Mouse (Mus musculus) hindbrain, embryonic 11.5 days (tissue): ENCODE results near the gene Immp2l. TPM values are rescaled to one million over a fixed set of nuclear protein-coding genes. Genes with fewer than 3 reads are reported as not detected.

Experiments
- ATAC-seq: fragments of 200-750 bp; cut with Nextera tagmentation; 2 replicates; pipeline ENCODE4 v1.8.0; 2017; ENCODE audit warnings: mild to moderate bottlenecking, moderate TSS enrichment, moderate library complexity; ENCODE audit not compliant: low FRiP score
- DNase-seq: peaks from one replicate; pipeline ENCODE4 v3.0.0-alpha.2; 2015; ENCODE audit warnings: low spot score
- H3K27ac ChIP-seq: fragments of 300-500 bp; sonication (generic); 2 replicates; pipeline ENCODE4 v1.5.1; 2014; ENCODE audit warnings: mild to moderate bottlenecking, low read depth, low read length
- H3K27me3 ChIP-seq: fragments of 300-500 bp; sonication (generic); 2 replicates; pipeline ENCODE4 v1.6.1; 2014; ENCODE audit warnings: mild to moderate bottlenecking, low read length, moderate library complexity, mixed read lengths; ENCODE audit not compliant: control insufficient read depth, insufficient read depth
- H3K36me3 ChIP-seq: fragments of 300-500 bp; sonication (generic); 2 replicates; pipeline ENCODE4 v1.6.1; 2014; ENCODE audit warnings: mild to moderate bottlenecking, low read length, moderate library complexity, mixed read lengths; ENCODE audit not compliant: control insufficient read depth, insufficient read depth
- H3K4me1 ChIP-seq: fragments of 300-500 bp; sonication (generic); replicated peaks from 2 replicates; pipeline ENCODE4 v1.6.1; 2014; ENCODE audit warnings: low read length, mixed read lengths; ENCODE audit not compliant: control insufficient read depth, insufficient read depth
- H3K4me2 ChIP-seq: fragments of 300-500 bp; sonication (generic); replicated peaks from 2 replicates; pipeline ENCODE4 v1.6.1; 2014; ENCODE audit warnings: mild to moderate bottlenecking, low read depth, low read length
- H3K4me3 ChIP-seq: fragments of 300-500 bp; sonication (generic); 2 replicates; pipeline ENCODE4 v1.5.1; 2014; ENCODE audit warnings: low read depth, low read length
- H3K9ac ChIP-seq: fragments of 300-500 bp; sonication (generic); 2 replicates; pipeline ENCODE4 v1.6.1; 2014; ENCODE audit warnings: low read depth, low read length
- H3K9me3 ChIP-seq: fragments of 300-500 bp; sonication (generic); 2 replicates; pipeline ENCODE4 v1.6.1; 2016; ENCODE audit warnings: low read length; ENCODE audit not compliant: control insufficient read depth
- WGBS: fragments of 180-500 bp; shearing (Covaris S2); extraction: QIAGEN DNeasy Blood & Tissue Kit; methylation state at CpG from one replicate; pipeline ENCODE4 v1.1.7; 2014; 5-methylcytosine and 5-hydroxymethylcytosine counted together
- polyA plus RNA-seq: library from polyadenylated mRNA; unstranded; fragments of >200 nt; fragmentation: Nextera tagmentation; extraction: Ambion mirVana; gene quantifications from 2 replicates; pipeline ENCODE4 v1.2.1, GENCODE M21; 2014

Immp2l gene
- polyA plus RNA-seq, 1 experiment from 2014 or later, result 9.3 TPM

DNA sequence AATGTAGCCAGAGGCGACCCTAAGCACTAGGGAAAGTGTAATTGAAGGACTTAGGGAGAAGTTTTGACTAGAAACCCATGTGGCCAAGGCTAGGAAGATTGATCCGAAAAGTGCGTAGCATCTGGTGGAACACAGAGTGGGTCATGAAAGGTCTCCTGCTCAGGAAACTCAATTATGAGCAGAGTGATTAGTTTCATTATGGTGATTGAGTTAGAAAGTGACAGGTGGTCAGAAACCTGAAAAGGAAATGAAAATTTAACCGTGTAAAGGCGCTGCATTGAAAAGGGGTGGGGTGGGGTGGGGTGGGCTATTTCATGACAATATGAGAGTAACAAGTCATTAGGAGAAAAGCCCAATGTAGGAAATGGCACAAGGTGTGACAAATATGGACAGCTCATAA, 15.9 kb downstream of the Immp2l start:
- Histone ChIP-seq H3K27ac (no peak overlapping the region), H3K4me1 (no peaks in the 10 kb centered on the region), H3K9ac (no peak overlapping the region), H3K27me3 (no peaks in the 10 kb centered on the region), H3K4me2 (no peak overlapping the region), H3K9me3 (no peaks in the 10 kb centered on the region), H3K36me3 (no peaks in the 10 kb centered on the region), H3K4me3 (no peak overlapping the region)
- DNase-seq, result no peak
- 73% methylated on average over 5 of the region's 5 CpGs for WGBS
- no peak for ATAC-seq

- Histone ChIP-seq H3K36me3 (no peaks in the 10 kb centered on the region), H3K9me3 (no peaks in the 10 kb centered on the region), H3K27ac (no peak overlapping the region), H3K4me2 (no peak overlapping the region), H3K4me3 (no peak overlapping the region), H3K4me1 (no peaks in the 10 kb centered on the region), H3K9ac (no peak overlapping the region), H3K27me3 (no peaks in the 10 kb centered on the region)
- DNase-seq (no peak), ATAC-seq (no peak)
- WGBS, result 90% methylated on average over 2 of the region's 2 CpGs
Measured at GRCm38 (mm10) chr12:41041737-41042136, 17.8 kb downstream of the Immp2l start.

DNA sequence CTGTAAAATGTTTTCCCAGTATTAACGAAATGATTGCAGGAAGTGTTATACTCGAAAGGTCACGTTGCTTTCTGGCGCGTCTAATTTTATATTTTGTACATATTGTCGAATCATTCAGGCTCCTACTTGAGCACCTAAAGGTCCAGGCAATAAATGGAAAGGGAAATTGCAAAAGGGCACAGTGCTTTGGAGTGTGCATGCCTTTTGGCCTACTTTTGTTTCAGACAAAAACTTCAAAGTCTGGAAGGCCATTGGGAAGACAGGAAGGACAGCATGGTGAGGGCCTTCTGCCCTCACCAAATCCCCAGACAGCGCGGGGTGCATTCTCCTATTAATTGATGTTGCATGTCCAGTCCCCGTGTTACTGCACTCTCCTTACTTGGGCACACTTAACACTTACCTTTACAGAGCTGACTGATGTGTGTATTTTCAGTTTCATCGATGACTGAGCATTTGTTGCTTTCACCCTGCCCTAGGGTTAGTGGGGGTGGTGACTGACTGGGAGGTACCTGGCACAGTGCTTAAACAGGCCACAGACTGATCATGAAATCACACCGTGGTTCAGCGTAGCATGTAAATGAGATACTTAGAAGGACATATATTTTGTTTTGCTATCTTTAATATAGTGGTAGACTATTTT, 20.7 kb downstream of the Immp2l start:
- Histone ChIP-seq H3K4me2 (no peak overlapping the region), H3K4me3 (no peak overlapping the region), H3K27ac (no peak overlapping the region), H3K27me3 (no peaks in the 10 kb centered on the region), H3K36me3 (no peaks in the 10 kb centered on the region), H3K9ac (no peak overlapping the region), H3K9me3 (no peaks in the 10 kb centered on the region), H3K4me1 (no peaks in the 10 kb centered on the region)
- WGBS, result 82% methylated on average over 12 of the region's 12 CpGs
- no peak for DNase-seq
- ATAC-seq, result no peak

- 89% methylated on average over 12 of the region's 12 CpGs for WGBS
Measured at GRCm38 (mm10) chr12:41047085-41047766, 23.3 kb downstream of the Immp2l start.

DNA sequence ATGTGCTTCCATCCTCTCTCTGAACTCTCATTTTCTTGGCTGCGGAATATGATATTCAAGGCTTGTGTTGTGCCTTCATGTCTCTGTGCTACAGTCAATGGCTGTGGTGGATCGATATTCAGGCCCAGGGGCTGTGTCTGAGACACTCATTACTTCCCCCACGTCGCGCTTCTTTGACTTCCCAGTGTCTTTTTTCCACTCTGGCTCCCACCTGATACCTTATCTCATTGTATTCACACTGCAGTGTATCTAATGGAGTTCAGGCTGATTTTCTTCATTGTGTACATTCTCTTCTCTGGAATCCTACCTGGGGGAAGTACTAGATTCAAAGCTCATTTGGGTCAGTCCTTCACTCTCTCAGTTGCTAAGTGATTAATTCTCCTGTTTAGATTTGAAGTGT, 27.1 kb downstream of the Immp2l start:
- H3K4me3 ChIP-seq, result no peak overlapping the region
- no peaks in the 10 kb centered on the region for H3K9me3 ChIP-seq
- no peaks in the 10 kb centered on the region for H3K4me1 ChIP-seq
- no peaks in the 10 kb centered on the region for H3K27me3 ChIP-seq
- no peak overlapping the region for H3K9ac ChIP-seq
- DNase-seq, result no peak
- H3K4me2 ChIP-seq, result no peak overlapping the region
- ATAC-seq, result no peak
- no peaks in the 10 kb centered on the region for H3K36me3 ChIP-seq
- 87% methylated on average over 5 of the region's 5 CpGs for WGBS
- H3K27ac ChIP-seq, result no peak overlapping the region

More at GRCm38 (mm10) chr12:41047085-41047766, 23.3 kb downstream of the Immp2l start:
- no peak overlapping the region for H3K4me2 ChIP-seq
- ATAC-seq (no peak), DNase-seq (no peak)
- no peaks in the 10 kb centered on the region for H3K27me3 ChIP-seq
- H3K4me1 ChIP-seq, result no peaks in the 10 kb centered on the region
- H3K4me3 ChIP-seq, result no peak overlapping the region
- H3K36me3 ChIP-seq, result no peaks in the 10 kb centered on the region
- no peak overlapping the region for H3K27ac ChIP-seq
- no peak overlapping the region for H3K9ac ChIP-seq
- no peaks in the 10 kb centered on the region for H3K9me3 ChIP-seq

- Histone ChIP-seq H3K9me3 (no peaks in the 10 kb centered on the region), H3K4me3 (no peak overlapping the region), H3K27ac (no peak overlapping the region), H3K4me1 (no peaks in the 10 kb centered on the region), H3K4me2 (no peak overlapping the region), H3K36me3 (no peaks in the 10 kb centered on the region), H3K27me3 (no peaks in the 10 kb centered on the region), H3K9ac (no peak overlapping the region)
- DNase-seq (no peak), ATAC-seq (no peak)
- WGBS, result 79% methylated on average over 3 of the region's 3 CpGs
Measured at GRCm38 (mm10) chr12:41052897-41053296, 29.0 kb downstream of the Immp2l start.

DNA sequence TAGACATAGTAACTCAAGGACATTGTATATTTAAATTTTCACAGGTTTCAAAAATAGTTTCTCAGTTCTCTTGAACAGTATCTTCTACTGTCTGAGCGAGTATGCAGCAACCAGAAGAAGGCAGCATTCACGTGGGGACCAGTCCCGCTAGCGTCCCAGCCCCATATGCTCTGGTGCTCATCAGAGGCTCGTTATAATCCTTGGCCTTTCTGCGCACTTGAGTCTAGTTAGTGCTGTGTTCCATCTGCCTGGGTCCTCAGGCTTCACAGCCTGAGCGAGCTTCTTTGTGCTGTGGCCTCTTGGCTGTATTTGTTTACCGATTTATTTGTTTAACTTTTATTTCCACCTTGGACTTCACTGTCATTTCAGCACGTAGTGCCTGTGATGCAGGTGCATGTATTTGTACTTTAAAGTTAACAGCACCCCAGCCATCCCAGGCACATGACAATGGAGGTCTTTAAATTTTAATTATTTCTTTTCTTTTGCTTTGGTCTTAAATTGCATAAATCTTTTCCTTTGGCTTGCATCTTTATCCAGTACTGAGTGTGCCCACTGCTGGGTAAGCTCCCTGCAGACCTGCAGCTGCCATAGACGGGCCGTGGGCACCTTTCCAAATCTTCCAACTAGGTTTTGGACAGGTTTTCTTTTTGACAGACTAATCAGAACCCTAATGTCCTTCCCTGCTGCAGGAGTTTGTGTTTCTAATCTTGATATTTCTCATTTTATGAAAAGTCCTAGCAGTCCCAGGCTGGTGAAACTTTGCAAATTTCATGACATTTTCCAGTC, 30.3 kb downstream of the Immp2l start:
- no peaks in the 10 kb centered on the region for H3K27me3 ChIP-seq
- H3K27ac ChIP-seq, result no peak overlapping the region
- H3K4me1 ChIP-seq, result no peaks in the 10 kb centered on the region
- WGBS, result 84% methylated on average over 11 of the region's 11 CpGs
- DNase-seq, result no peak
- no peak for ATAC-seq
- no peaks in the 10 kb centered on the region for H3K36me3 ChIP-seq
- H3K9me3 ChIP-seq, result no peaks in the 10 kb centered on the region
- no peak overlapping the region for H3K4me3 ChIP-seq
- H3K4me2 ChIP-seq, result no peak overlapping the region
- H3K9ac ChIP-seq, result no peak overlapping the region

DNA sequence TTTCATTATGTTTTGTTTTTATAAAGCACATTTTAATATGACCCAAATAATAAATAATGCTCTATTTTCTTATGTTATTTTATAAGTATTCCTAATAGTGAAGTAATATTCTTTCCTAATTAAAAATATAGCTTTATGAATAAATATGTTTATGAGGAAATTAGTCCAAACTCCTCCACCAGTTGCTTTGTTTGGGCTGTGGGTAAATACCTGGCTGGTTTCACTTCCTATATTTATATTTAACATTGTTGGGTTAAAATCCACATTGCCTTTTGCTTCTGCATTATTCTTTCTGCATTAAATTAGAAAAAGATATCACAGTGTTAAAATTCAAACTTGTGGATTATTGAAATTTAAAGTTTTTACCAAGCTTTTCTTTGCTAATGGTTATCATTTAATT, 32.1 kb downstream of the Immp2l start:
- no peak overlapping the region for H3K4me2 ChIP-seq
- H3K27me3 ChIP-seq, result no peaks in the 10 kb centered on the region
- H3K4me3 ChIP-seq, result no peak overlapping the region
- no peak overlapping the region for H3K9ac ChIP-seq
- no peaks in the 10 kb centered on the region for H3K9me3 ChIP-seq
- no peaks in the 10 kb centered on the region for H3K36me3 ChIP-seq
- H3K4me1 ChIP-seq, result no peaks in the 10 kb centered on the region
- H3K27ac ChIP-seq, result no peak overlapping the region
- no peak for ATAC-seq
- DNase-seq, result no peak
